Mouse (Mus musculus) CD8-positive naive resting alpha-beta T cell, adult 57 days (primary cell): ENCODE data around the gene Sypl2. TPM values are rescaled to one million over a fixed set of nuclear protein-coding genes. Genes with fewer than 3 reads are reported as not detected.

Source experiments
- total RNA-seq: library from RNA; stranded (reverse); gene quantifications from one replicate; pipeline ENCODE4 v1.2.4, GENCODE M21; 2023

Sypl2 gene
- not detected for total RNA-seq

DNA sequence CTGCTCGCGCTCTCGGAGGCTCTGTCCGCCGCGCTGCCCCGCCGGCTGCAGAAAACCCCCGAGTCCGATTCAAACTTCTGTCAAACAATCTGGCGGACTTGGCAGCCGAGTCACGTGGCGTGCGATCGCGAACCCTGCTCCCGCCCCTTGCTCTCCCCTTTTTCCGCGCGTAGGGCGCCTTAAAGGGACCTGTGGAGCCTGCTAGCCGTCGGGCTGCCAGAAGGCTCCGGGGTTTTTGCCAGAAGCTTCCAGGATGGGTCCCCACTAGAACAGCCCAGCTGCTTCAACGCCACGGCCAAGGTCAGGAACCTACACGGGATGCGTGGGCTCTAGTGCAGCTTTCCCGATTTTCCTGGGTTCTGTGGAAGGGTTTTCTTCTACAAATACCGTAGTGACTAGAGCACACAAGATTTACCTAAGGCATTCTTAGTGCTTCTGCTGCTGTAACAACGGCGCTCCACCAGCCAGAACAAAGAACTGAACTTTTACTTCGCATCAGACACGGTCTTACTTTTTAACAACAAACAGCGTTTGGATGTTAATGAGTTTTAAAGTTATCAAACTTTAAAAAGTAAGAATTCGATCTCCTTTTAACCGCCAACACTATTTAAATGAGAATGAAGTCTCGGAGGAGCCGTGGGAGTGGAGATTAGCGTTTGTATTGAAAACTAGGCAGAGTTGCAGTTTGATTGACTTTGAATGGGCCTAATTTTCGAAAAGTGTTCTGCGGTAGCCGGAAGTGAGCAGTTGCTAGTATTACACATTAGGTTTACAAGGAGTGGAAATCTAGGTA, at the start of gene Sypl2:
TSS of gene Sypl2 (minus strand) at position 91 of the 793 bp plus-strand sequence.

DNA sequence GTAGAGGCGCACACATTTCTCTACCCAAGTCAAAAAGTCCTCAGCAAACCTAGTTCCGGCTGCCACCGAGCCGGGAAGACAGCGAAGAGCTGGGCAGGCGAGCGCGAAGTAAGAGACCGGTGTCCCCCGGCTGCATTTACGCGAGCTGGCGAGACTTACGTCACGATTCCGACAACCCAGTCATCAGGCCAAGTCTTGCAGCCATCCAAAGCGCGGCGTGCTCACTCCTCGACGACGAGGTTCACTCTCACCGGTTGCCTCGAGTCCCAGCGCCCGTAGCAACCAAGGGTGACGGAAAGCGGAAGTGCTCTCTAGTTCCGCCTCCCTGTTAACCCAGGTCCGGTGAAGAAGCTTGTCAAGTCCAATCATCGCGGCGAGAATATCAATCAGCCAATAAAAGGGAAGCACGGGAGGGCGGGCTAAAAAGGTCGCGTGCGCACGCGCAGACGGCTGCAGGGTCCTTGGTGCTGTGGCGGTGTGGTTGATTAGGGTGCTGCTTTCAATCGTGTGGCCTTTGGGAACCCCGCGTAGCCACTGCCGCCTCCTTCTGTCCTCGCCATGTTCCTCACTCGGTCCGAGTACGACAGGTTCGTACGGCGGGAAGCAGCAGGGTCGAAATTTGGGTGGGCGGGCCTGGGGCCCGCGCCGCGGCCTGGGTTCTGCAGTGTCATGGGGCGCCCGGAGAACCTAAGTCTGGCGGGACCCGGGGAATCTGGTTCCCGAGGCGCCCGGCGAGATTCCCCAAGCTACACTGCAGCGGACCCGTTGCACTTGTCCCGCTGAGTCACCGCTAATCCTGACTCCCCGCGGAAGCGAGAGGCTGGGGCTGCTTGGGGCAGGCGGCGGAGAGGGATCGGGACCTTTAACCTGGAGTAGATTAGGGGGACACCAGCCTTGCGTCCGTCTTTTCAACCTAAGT, 30.5 kb upstream of the Sypl2 start, which contains the start of gene Psma5:
TSS of gene Psma5 (plus strand) at position 208 of the 919 bp plus-strand sequence.

DNA sequence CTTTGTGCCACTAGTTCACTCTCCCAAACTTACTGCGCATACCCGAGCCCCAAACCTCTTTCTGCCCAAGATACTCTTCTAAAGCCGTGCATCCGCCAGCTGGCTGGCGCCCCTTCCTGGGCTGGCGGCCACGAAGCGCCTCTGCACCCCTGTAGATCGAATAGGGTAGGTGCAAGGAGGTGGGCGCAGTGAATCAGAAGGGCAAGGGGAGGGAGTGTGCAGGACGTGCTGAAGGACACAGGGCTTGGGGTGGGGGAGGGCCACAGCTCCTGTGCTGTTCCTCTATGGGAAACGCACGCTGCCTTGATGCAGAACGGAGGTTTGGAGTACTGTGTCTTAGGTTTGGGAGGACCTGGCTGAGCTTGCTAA, 15.7 kb downstream of the Sypl2 start, which contains the start of gene Atxn7l2:
TSS of gene Atxn7l2 (minus strand) at position 164 of the 369 bp plus-strand sequence.

DNA sequence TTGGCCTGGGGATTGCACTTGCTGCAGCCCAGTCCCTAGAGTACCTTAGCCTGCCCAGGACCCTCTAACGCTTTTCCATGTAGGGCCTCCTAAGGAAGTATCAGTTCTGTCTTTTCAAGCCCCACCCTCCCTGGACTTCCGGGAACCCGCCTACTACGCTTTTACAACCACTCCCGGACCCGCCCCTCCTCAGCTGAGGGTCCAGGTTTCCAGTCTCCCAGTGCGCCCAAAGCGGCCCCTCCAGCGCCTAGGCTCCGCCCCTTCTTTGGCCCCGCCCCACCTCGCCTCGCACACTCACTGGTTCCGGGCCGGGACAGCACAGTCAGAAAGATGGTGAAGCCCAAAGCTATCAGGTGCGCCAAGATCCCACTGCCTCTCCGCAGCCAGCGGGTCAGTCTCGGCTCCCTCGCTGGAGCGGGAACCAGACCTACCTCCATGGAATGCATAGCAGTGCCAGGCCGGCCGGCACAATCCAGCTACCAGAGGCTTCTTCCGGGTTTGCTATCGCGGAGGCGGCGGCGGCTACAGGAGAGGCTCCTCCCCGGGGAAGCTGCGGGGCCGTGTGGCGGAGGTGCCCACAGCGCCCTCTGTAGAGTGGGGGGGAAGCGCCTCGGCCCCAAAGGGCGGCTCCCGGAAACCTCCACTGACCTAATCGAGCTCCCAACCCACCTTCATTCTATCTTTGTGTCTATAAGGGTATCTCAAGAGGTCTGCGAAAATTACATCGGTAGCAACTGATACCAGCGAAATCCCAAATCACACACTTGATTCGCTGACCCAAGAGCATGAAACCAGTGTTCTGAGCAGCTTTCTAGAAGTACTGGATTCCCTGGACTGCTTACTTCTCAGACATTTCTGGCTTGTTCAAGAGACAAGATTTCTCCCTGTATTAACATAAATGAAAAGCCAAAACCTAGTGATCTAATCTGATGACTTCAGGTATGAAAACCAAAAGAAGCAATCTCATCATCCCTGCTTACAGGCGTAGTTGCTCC, 25.8 kb downstream of the Sypl2 start, which contains the start of gene Cyb561d1:
TSS of gene Cyb561d1 (minus strand) at position 884 of the 995 bp plus-strand sequence.

DNA sequence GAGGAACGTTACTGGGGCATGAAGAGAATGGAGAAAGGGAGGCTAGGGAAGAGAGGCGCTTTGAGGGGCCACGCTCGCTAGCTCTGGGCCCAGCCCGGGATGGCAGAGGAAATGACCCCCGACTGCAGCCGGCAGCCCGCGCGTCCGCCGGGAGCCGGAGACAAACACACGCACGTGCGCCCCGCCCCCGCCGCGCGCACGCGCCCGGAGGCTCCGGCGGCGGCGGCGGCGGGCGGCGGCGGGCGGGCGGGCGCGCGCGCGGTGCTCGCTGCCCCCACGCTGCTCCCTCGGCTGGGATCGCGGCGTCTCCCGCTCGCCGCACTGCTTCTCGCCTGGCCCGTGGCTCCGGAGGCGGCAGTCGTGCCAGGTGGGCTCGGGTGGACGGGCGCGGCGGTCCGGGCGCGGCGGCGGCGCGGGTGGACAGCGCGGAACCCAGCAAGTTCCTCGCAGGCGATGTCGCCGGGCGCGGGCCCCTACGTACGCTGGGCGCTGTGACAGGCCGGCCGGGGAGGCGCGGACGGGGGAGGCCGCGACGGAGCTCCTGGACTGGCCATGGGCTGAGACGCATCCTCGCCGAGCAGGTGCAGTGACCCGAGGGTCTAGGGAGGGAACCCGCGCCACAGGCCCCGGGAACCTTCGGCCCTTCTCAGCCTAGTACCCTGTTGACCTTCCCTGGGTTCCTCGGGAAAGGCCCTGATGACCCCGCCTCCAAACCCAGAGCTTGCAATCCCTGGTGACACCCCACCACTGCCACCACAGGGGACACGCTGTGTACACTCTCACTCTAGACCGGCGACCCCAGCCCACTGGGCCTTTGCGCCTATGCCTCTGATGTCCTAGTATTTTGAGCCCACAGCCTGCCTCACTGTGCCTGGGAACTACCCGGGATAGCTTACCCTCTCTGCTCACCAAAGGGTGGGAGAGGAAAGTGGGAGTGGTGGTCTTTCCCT, 40.1 kb downstream of the Sypl2 start, which contains the start of gene Amigo1:
TSS of gene Amigo1 (plus strand) at position 238 of the 950 bp plus-strand sequence.

Other genes with a start within 250 kb of the Sypl2 start
- gene Gstm2, start 240.2 kb downstream of the Sypl2 start, total RNA-seq = not detected
- gene Gstm1, start 208.7 kb downstream of the Sypl2 start, total RNA-seq = 10.5 TPM
- 2.9 TPM for gene Gstm4, start 181.8 kb downstream of the Sypl2 start, total RNA-seq
- 32.4 TPM for gene Ampd2, start 140.0 kb downstream of the Sypl2 start, total RNA-seq
- not detected for gene Gnat2, start 133.9 kb downstream of the Sypl2 start, total RNA-seq
- gene Gnai3, start 80.5 kb downstream of the Sypl2 start, total RNA-seq = 77.8 TPM
- gene Gpr61, start 71.8 kb downstream of the Sypl2 start, total RNA-seq = not detected
- 3.4 TPM for gene Amigo1, start 40.3 kb downstream of the Sypl2 start, total RNA-seq
- gene Cyb561d1, start 25.4 kb downstream of the Sypl2 start, total RNA-seq = 25.2 TPM
- gene Atxn7l2, start 15.7 kb downstream of the Sypl2 start, total RNA-seq = 38.6 TPM
- gene Psma5, start 30.3 kb upstream of the Sypl2 start, total RNA-seq = 36.6 TPM
- gene Sort1, start 57.4 kb upstream of the Sypl2 start, total RNA-seq = 0.95 TPM
- gene Mybphl, start 138.3 kb upstream of the Sypl2 start, total RNA-seq = not detected
- 0.40 TPM for gene Psrc1, start 157.2 kb upstream of the Sypl2 start, total RNA-seq
- gene Celsr2, start 188.9 kb upstream of the Sypl2 start, total RNA-seq = 7.8 TPM
- 143 TPM for gene Sars, start 218.6 kb upstream of the Sypl2 start, total RNA-seq